Mouse (Mus musculus): Measurements from ENCODE around the gene Mrpl20. TPM values are rescaled to one million over a fixed set of nuclear protein-coding genes. Genes with fewer than 3 reads are reported as not detected.

The Mrpl20 gene
- total and polyA plus RNA-seq, 3 experiments = 336 to 346 TPM; not detected in 1

- Histone ChIP-seq H3K4me1 (ENCODE audit: control insufficient read depth in 1 of 2, insufficient read depth in 2 of 2, low read length in 2 of 2) (peaks cover 4 to 16% of the 10 kb centered on the region in 2 experiments), H3K36me3 (ENCODE audit: control insufficient read depth in 1 of 2, insufficient read depth in 2 of 2, low read length in 2 of 2) (peaks cover 0 to 18% of the 10 kb centered on the region in 2 experiments; a peak in 2 of 4 replicates), H3K4me3 (ENCODE audit: control insufficient read depth in 1 of 2, insufficient read depth in 1 of 2, low read depth in 2 of 2, low read length in 2 of 2) (peak overlapping the region in 1 of 2 experiments; percentile 72; a peak in 2 of 4 replicates), H3K9me3 (replicated peaks; ENCODE audit: insufficient read depth, low read length) (no peaks in the 10 kb centered on the region), H3K27me3 (ENCODE audit: control insufficient read depth in 1 of 2, insufficient read depth in 2 of 2, low read length in 2 of 2) (no peaks in the 10 kb centered on the region), H3K79me2 (ENCODE audit: control insufficient read depth, insufficient read depth, low read length, poor library complexity) (peaks cover 39% of the 10 kb centered on the region), H3K9ac (ENCODE audit: control insufficient read depth, low read depth, low read length, poor library complexity, severe bottlenecking) (peak overlapping the region; percentile 21; the same call in 1 of the 2 replicates), H3K27ac (ENCODE audit: control insufficient read depth, low read depth, low read length) (no peak overlapping the region)
- TF ChIP-seq CHD2 (IDR thresholded peaks at IDR 0.05; ENCODE audit: low read length) (no peak), NRF1 (IDR thresholded peaks at IDR 0.05; ENCODE audit: insufficient read depth, low read depth, low read length, poor library complexity, severe bottlenecking) (no peak), HCFC1 (IDR thresholded peaks at IDR 0.05; ENCODE audit: low read depth, low read length) (no peak), POLR2A (IDR thresholded peaks at IDR 0.05; ENCODE audit: control insufficient read depth in 1 of 2, insufficient read depth in 1 of 2, low read depth in 1 of 2, low read length in 2 of 2, poor library complexity in 1 of 2) (peak in 1 of 2 experiments; percentile 33; a peak in 1 of 4 replicates), MAFK (IDR thresholded peaks at IDR 0.05; ENCODE audit: borderline replicate concordance, low read depth, low read length) (0 out of 2 replicates have a peak, but pooled peaks have one; percentile 22), MAZ (IDR thresholded peaks at IDR 0.05; ENCODE audit: low read depth, low read length) (no peak), TAL1 (IDR thresholded peaks at IDR 0.05; ENCODE audit: low read length) (no peak), EP300 (IDR thresholded peaks at IDR 0.05; ENCODE audit: low read depth in 1 of 2, low read length in 2 of 2) (peak; percentile 17 to 41; a peak in 2 of 4 replicates), NELFE (IDR thresholded peaks at IDR 0.05; ENCODE audit: low read depth, low read length) (peak; percentile 35), JUND (IDR thresholded peaks at IDR 0.05; ENCODE audit: low read depth, low read length) (no peak), MYB (IDR thresholded peaks at IDR 0.05; ENCODE audit: low read depth, low read length) (no peak), CHD1 (IDR thresholded peaks at IDR 0.05; ENCODE audit: low read depth, low read length) (no peak), ZNF384 (IDR thresholded peaks at IDR 0.05; ENCODE audit: low read depth, low read length) (no peak; the same call in 1 of the 2 replicates), POLR2AphosphoS2 (IDR thresholded peaks at IDR 0.05; ENCODE audit: low read length) (0 out of 2 replicates have a peak, but pooled peaks have one; percentile 28), SMC3 (IDR thresholded peaks at IDR 0.05; ENCODE audit: low read depth, low read length) (no peak), MAX (IDR thresholded peaks at IDR 0.05; ENCODE audit: low read length) (peak; percentile 46; the same call in 1 of the 2 replicates), SIN3A (IDR thresholded peaks at IDR 0.05; ENCODE audit: low read length) (peak; percentile 49), USF1 (IDR thresholded peaks at IDR 0.05; ENCODE audit: low read depth, low read length) (no peak), GATA1 (IDR thresholded peaks at IDR 0.05; ENCODE audit: low read depth, low read length) (no peak), E2F4 (IDR thresholded peaks at IDR 0.05; ENCODE audit: borderline replicate concordance, low read depth, low read length) (0 out of 2 replicates have a peak, but pooled peaks have one; percentile 30), ELF1 (IDR thresholded peaks at IDR 0.05; ENCODE audit: low read depth, low read length) (no peak), ETS1 (IDR thresholded peaks at IDR 0.05; ENCODE audit: low read depth, low read length) (no peak; the same call in 1 of the 2 replicates), RCOR1 (IDR thresholded peaks at IDR 0.05; ENCODE audit: low read depth, low read length) (no peak), MXI1 (IDR thresholded peaks at IDR 0.05; ENCODE audit: low read depth, low read length) (peak; percentile 52; the same call in 1 of the 2 replicates)
- peak; percentile 73 for DNase-seq (ENCODE audit: low read depth, low spot score)
Measured at GRCm38 (mm10) chr4:155762357-155762756, 40.3 kb upstream of the Mrpl20 start.

All from MEL (cell line).